Mouse (Mus musculus) CH12.LX (cell line): ENCODE measurements around the gene Pom121l2. TPM values are rescaled to one million over a fixed set of nuclear protein-coding genes. Genes with fewer than 3 reads are reported as not detected.
A peak's percentile ranks its signal among the peaks of the same experiment; 100 is the strongest.

ENCODE experiments used
- DNase-seq: peaks from one replicate; pipeline ENCODE4 v3.0.0-alpha.2; 2013; ENCODE audit errors: extremely low read depth
- H3K27ac ChIP-seq: 2 replicates; pipeline ENCODE4 v1.5.1; 2012; ENCODE audit warnings: low read depth, mild to moderate bottlenecking, control low read depth, moderate library complexity; ENCODE audit not compliant: insufficient read depth
- H3K27me3 ChIP-seq: replicated peaks from 2 replicates; pipeline ENCODE3; 2012; ENCODE audit warnings: inconsistent platforms
- H3K36me3 ChIP-seq, 2 experiments: replicated peaks in 1 of 2; 2 replicates each; pipeline versions ENCODE3 to v1.6.1; 2012; ENCODE audit warnings: inconsistent platforms in 1 of 2, low read length in 1 of 2, mild to moderate bottlenecking in 1 of 2, mixed read lengths in 1 of 2, moderate library complexity in 1 of 2; ENCODE audit not compliant: control insufficient read depth in 1 of 2, insufficient read depth in 1 of 2
- H3K4me1 ChIP-seq, 2 experiments: 2 replicates each; pipeline ENCODE4 v1.6.1; 2012; ENCODE audit warnings: inconsistent platforms in 1 of 2, moderate library complexity in 1 of 2; ENCODE audit not compliant: insufficient read depth in 2 of 2, control insufficient read depth in 1 of 2
- H3K4me2 ChIP-seq: 2 replicates; pipeline ENCODE4 v1.6.1; 2012; ENCODE audit warnings: low read depth, mild to moderate bottlenecking, control low read depth; ENCODE audit not compliant: poor library complexity, insufficient read depth, severe bottlenecking
- H3K4me3 ChIP-seq, 3 experiments: fragments of 150-350 bp in 1 of 3; sonication (generic) in 1 of 3; replicated peaks in 1 of 3; 2 replicates each; pipeline versions ENCODE3 to v1.5.1; 2011 to 2012; ENCODE audit warnings: low read depth in 2 of 3, low read length in 2 of 3, mild to moderate bottlenecking in 2 of 3, moderate library complexity in 2 of 3, control low read depth in 1 of 3, improper control_type of control experiment in 1 of 3, inconsistent platforms in 1 of 3, mixed read lengths in 1 of 3; ENCODE audit not compliant: poor library complexity in 1 of 3
- H3K79me2 ChIP-seq: replicated peaks from 2 replicates; pipeline ENCODE4 v1.6.1; 2012; ENCODE audit warnings: mild to moderate bottlenecking, moderate library complexity; ENCODE audit not compliant: control insufficient read depth, poor library complexity, insufficient read depth, severe bottlenecking; ENCODE audit errors: extremely low read depth
- H3K9ac ChIP-seq: 2 replicates; pipeline ENCODE4 v1.6.1; 2012; ENCODE audit warnings: low read depth, mild to moderate bottlenecking, control low read depth, moderate library complexity; ENCODE audit not compliant: insufficient read depth
- H3K9me3 ChIP-seq: replicated peaks from 2 replicates; pipeline ENCODE3; 2012; ENCODE audit warnings: low read length, inconsistent platforms, mixed read lengths
- BHLHE40 ChIP-seq: IDR thresholded peaks from 2 replicates; pipeline ENCODE4 v1.6.1; 2011; ENCODE audit warnings: mild to moderate bottlenecking, low read depth, low read length, improper control_type of control experiment
- E2F4 ChIP-seq: IDR thresholded peaks from 2 replicates; pipeline ENCODE4 v1.6.1; 2011; ENCODE audit warnings: low read depth, low read length, improper control_type of control experiment; ENCODE audit not compliant: insufficient replicate concordance
- ELF1 ChIP-seq: IDR thresholded peaks from 2 replicates; pipeline ENCODE4 v1.6.1; 2014; ENCODE audit warnings: low read depth, mild to moderate bottlenecking, inconsistent platforms, low read length, improper control_type of control experiment
- KAT2A ChIP-seq: IDR thresholded peaks from 2 replicates; pipeline ENCODE4 v1.6.1; 2012; ENCODE audit warnings: low read length, improper control_type of control experiment, inconsistent platforms; ENCODE audit not compliant: insufficient replicate concordance
- MAFK ChIP-seq: IDR thresholded peaks from 2 replicates; pipeline ENCODE4 v1.6.1; 2011; ENCODE audit warnings: low read length, improper control_type of control experiment; ENCODE audit not compliant: insufficient replicate concordance
- MAZ ChIP-seq: IDR thresholded peaks from 2 replicates; pipeline ENCODE4 v1.6.1; 2012; ENCODE audit warnings: low read depth, mild to moderate bottlenecking, inconsistent platforms, low read length, improper control_type of control experiment, moderate library complexity
- MXI1 ChIP-seq: IDR thresholded peaks from 2 replicates; pipeline ENCODE4 v1.6.1; 2011; ENCODE audit warnings: mild to moderate bottlenecking, low read depth, low read length, improper control_type of control experiment
- MYC ChIP-seq: IDR thresholded peaks from 2 replicates; pipeline ENCODE4 v1.6.1; 2011; ENCODE audit warnings: low read depth, mild to moderate bottlenecking, improper control_type of control experiment, low read length
- NRF1 ChIP-seq: IDR thresholded peaks from 2 replicates; pipeline ENCODE4 v1.6.1; 2014; ENCODE audit warnings: low read depth, mild to moderate bottlenecking, inconsistent platforms, low read length, improper control_type of control experiment, moderate library complexity
- POLR2AphosphoS2 ChIP-seq: IDR thresholded peaks from 2 replicates; pipeline ENCODE4 v1.6.1; 2011; ENCODE audit warnings: low read depth, low read length, improper control_type of control experiment
- TBP ChIP-seq: conservative IDR thresholded peaks from 2 replicates; pipeline ENCODE4 v1.6.1; 2011; ENCODE audit warnings: low read depth, low read length, improper control_type of control experiment
- UBTF ChIP-seq: IDR thresholded peaks from 2 replicates; pipeline ENCODE4 v1.6.1; 2012; ENCODE audit warnings: low read depth, mild to moderate bottlenecking, inconsistent platforms, low read length, improper control_type of control experiment, moderate library complexity
- USF1 ChIP-seq: IDR thresholded peaks from 2 replicates; pipeline ENCODE4 v1.6.1; 2014; ENCODE audit warnings: low read depth, mild to moderate bottlenecking, inconsistent platforms, low read length, improper control_type of control experiment
- ZNF384 ChIP-seq: IDR thresholded peaks from 2 replicates; pipeline ENCODE4 v1.6.1; 2012; ENCODE audit warnings: low read depth, low read length, improper control_type of control experiment, inconsistent platforms
- dilution Hi-C: fragments of 300-500 bp; cut with MboI; formaldehyde crosslinking; loops from 2 replicates; pipeline ENCODE4 v1.14.3; 2020; ENCODE audit warnings: low sequenced_read_pairs; ENCODE audit not compliant: extremely low pct_unique_long_range_greater_than_20kb, extremely low pct_ligation_motif_present
- in situ Hi-C: fragments of 300-500 bp; cut with MboI; formaldehyde crosslinking; loops from 3 replicates; pipeline ENCODE4 v1.14.3; 2019; ENCODE audit warnings: low sequenced_read_pairs, low pct_ligation_motif_present, low pct_unique_long_range_greater_than_20kb, mixed read lengths
- polyA plus RNA-seq: library from polyadenylated mRNA; unstranded; fragments of >175 nt; gene quantifications from 2 replicates; pipeline ENCODE4 v1.2.1, GENCODE M21; 2012; ENCODE audit warnings: low read depth; ENCODE audit not compliant: insufficient read length
- total RNA-seq, 2 experiments: library from RNA; depleted of rRNA; stranded (reverse); fragments of 300-350 nt in 1 of 2; fragments of >200 nt in 1 of 2; gene quantifications; 2 replicates each; pipeline ENCODE4 v1.2.3; 2012 to 2014

Gene Pom121l2
- total and polyA plus RNA-seq, 3 experiments = not detected

DNA sequence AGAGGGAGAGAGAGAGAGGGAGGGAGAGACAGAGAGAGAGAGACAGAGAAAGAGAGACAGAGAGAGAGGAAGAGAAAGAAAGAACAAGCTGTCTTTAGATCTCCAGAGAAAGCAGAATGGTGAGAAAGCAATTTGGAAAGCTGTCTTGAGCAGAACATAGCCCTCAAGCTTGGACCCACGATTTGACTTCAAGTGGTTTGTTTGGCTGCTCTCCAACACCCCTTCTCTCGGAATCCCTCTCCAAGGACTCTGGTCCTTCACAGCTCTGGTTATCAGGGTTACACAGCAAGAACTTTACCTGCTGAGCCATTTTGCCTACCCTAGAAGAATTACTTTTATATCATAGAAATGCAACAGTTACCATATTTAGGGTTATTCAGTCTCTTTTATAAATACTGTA lies 11.2 kb upstream of the Pom121l2 start:
- TF ChIP-seq MAZ = no peak
- H3K27ac ChIP-seq = no peak overlapping the region
- in situ Hi-C loops = no loop called here
- H3K4me3 ChIP-seq = no peak overlapping the region
- H3K27me3 ChIP-seq = peaks cover 2% of the 10 kb centered on the region
- no peak overlapping the region for H3K9ac ChIP-seq
- no peaks in the 10 kb centered on the region for H3K79me2 ChIP-seq
- H3K9me3 ChIP-seq = no peaks in the 10 kb centered on the region
- H3K4me1 ChIP-seq = peaks cover 0 to 5% of the 10 kb centered on the region in 2 experiments; a peak in 2 of 4 replicates
- no peak overlapping the region for H3K4me2 ChIP-seq
- H3K36me3 ChIP-seq = no peaks in the 10 kb centered on the region
- dilution Hi-C loops = no loop called here
- DNase-seq = no peak

DNA sequence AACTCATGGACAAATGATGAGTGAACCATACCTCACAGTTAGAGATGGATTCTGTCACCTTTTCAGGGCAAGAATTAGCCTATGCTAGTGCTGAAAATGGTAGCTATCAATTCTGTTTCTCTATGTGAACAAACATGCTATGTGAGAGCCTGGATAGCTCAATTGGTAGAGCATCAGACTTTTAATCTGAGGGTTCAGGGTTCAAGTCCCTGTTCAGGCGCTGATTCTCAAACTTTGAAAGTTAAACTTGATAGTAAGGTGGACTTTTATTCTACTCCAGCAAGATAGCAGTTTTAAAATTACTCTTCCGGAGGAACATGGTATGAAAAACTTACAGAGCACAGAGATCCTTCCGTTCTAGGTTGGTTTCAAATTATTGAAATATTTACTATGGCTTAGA lies 9.4 kb upstream of the Pom121l2 start:
- dilution Hi-C loops (no loop called here), in situ Hi-C loops (no loop called here)
- H3K4me1 ChIP-seq = peaks cover 0 to 5% of the 10 kb centered on the region in 2 experiments; a peak in 2 of 4 replicates
- peaks cover 2% of the 10 kb centered on the region for H3K27me3 ChIP-seq
- TF ChIP-seq MXI1 = no peak
- TF ChIP-seq E2F4 = peak; percentile 84; the same call in 1 of the 2 replicates
- peak; percentile 93 for TF ChIP-seq MAFK
- TF ChIP-seq UBTF = no peak
- TF ChIP-seq KAT2A = no peak
- TF ChIP-seq MYC = no peak
- TF ChIP-seq POLR2AphosphoS2 = no peak
- no peak for TF ChIP-seq USF1
- no peak for TF ChIP-seq ZNF384
- TF ChIP-seq NRF1 = peak; percentile 41; the same call in 1 of the 2 replicates
- TF ChIP-seq TBP = peak; percentile 100
- peak; percentile 87 for TF ChIP-seq ELF1
- TF ChIP-seq BHLHE40 = no peak
- no peak overlapping the region for H3K4me3 ChIP-seq
- no peaks in the 10 kb centered on the region for H3K9me3 ChIP-seq
- no peak overlapping the region for H3K27ac ChIP-seq
- DNase-seq = peak; percentile 79
- no peak overlapping the region; the same call in 1 of the 2 replicates for H3K4me2 ChIP-seq
- no peak overlapping the region for H3K9ac ChIP-seq
- H3K36me3 ChIP-seq = no peaks in the 10 kb centered on the region
- no peaks in the 10 kb centered on the region for H3K79me2 ChIP-seq
